Mouse (Mus musculus): ENCODE results near the gene Synpo2.

- TF ChIP-seq CTCF (IDR thresholded peaks at IDR 0.05; ENCODE audit: low read depth) (no peak), EP300 (optimal IDR thresholded peaks at IDR 0.05) (no peak)
Observed at GRCm38 (mm10) chr3:123208891-123209290, 27.1 kb downstream of the Synpo2 start.
